Mouse (Mus musculus): ENCODE results near the gene Gdpgp1. TPM values are rescaled to one million over a fixed set of nuclear protein-coding genes. Genes with fewer than 3 reads are reported as not detected.

The Gdpgp1 gene
- polyA plus RNA-seq, 1 experiment: 5.3 TPM

DNA sequence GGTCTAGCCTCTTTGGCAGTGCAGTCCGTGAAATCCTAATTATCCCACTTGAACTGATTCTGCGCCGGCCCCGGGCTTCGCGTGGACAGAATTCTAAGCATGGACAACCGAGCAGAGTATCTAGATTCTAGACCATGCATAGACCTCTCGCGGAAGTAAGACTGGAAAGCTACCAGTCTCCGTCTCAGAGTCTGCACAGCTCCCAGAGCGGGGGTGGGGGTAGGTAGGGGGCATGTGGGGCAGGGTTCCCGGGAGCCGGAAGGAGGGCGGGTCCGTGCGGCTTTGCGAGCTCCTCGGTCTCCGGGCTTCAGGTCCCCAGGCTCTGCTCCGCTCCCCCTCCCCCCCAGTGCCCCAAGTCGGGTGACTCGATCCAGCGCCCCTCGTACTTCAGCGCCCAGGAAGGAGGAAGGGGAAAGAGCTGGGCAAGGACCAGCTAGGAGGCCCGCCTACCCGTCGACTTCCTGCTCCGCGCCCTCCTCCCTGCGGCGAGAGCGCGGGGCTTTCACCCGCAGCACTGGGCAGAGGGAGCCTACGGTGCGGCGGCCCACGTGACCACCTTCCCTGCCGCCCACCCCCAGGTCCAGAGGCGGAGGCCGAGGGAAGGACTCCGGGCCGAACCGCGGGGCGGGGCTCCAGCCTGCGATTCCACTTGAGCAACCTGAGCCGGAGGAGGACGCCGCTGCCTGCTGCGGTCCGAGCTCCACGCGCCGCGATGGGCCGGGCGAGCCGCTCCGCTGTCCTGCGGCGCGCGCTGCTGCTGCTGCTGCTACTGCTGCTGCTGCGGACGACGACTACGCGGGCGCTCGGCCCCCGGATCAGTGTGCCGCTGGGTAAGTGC lies 34.5 kb upstream of the Gdpgp1 start:
- peak; percentile 74 for DNase-seq
- TF ChIP-seq CTCF (IDR thresholded peaks at IDR 0.05; ENCODE audit: borderline replicate concordance, control insufficient read depth, extremely low read depth, insufficient read depth, low read length, poor library complexity) (no peak), POLR2A (IDR thresholded peaks at IDR 0.05; ENCODE audit: control insufficient read depth, extremely low read depth, insufficient read depth, low read length, poor library complexity) (peak; percentile 66; the same call in 1 of the 2 replicates)
- Histone ChIP-seq H3K27ac (ENCODE audit: control insufficient read depth, insufficient read depth, low read length) (peak overlapping the region; percentile 67), H3K27me3 (ENCODE audit: control insufficient read depth, insufficient read depth, low read length) (no peaks in the 10 kb centered on the region), H3K4me1 (replicated peaks; ENCODE audit: control insufficient read depth, insufficient read depth, low read length) (peaks cover 57% of the 10 kb centered on the region), H3K4me3 (ENCODE audit: control insufficient read depth, insufficient read depth, low read length) (peak overlapping the region; percentile 97), H3K36me3 (ENCODE audit: control insufficient read depth, insufficient read depth, low read length) (no peaks in the 10 kb centered on the region)
- under 1% methylated on average over 74 of the region's 74 CpGs for WGBS

DNA sequence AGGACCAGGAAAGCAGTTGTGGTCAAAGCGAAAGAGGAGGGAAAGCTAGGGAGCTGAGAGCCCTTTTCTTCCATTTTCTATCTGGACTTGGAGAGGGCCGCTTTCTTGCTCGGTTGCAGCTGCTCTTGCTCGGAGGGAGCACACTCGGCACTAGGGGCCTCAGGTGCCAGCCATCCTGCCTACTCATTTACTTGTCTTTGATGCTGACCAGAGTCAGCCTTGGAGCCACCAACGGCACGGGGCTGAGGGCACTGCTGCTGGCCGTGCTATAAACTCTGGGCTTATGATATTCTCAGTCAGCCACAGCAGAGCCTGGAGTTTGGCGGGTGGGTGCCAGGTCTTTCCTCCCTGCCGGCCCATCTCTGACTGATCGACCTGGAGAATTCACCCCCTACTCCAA lies 33.8 kb upstream of the Gdpgp1 start:
- DNase-seq: no peak
- under 1% methylated on average over 11 of the region's 11 CpGs for WGBS
- peaks cover 58% of the 10 kb centered on the region for H3K4me1 ChIP-seq (replicated peaks; ENCODE audit: control insufficient read depth, insufficient read depth, low read length)
- H3K27ac ChIP-seq (ENCODE audit: control insufficient read depth, insufficient read depth, low read length): no peak overlapping the region; the same call in none of the 2 replicates
- TF ChIP-seq CTCF (IDR thresholded peaks at IDR 0.05; ENCODE audit: borderline replicate concordance, control insufficient read depth, extremely low read depth, insufficient read depth, low read length, poor library complexity) (no peak), POLR2A (IDR thresholded peaks at IDR 0.05; ENCODE audit: control insufficient read depth, extremely low read depth, insufficient read depth, low read length, poor library complexity) (no peak)
- no peaks in the 10 kb centered on the region for H3K27me3 ChIP-seq (ENCODE audit: control insufficient read depth, insufficient read depth, low read length)
- H3K36me3 ChIP-seq (ENCODE audit: control insufficient read depth, insufficient read depth, low read length): no peaks in the 10 kb centered on the region
- peak overlapping the region; percentile 97 for H3K4me3 ChIP-seq (ENCODE audit: control insufficient read depth, insufficient read depth, low read length)

DNA sequence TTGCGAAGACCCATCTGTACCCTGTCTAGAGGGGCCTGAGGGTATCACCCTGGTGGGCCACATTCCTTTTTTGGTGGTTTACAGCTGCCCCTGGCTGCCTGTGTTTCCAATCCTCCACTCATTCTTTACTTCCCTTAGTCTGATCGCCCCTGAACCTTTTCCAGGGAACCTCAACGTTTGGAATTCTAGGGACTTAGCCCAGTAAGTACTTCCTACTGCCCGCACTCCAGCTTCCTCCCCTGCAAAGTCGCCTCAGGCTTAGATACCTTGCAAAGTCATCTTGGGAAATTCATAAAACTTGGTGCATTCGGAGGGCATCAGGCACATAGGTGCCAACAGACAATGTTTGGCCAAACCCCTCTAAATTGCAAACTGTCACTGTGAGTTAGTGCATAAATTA lies 33.4 kb upstream of the Gdpgp1 start:
- Histone ChIP-seq H3K4me1 (replicated peaks; ENCODE audit: control insufficient read depth, insufficient read depth, low read length) (peaks cover 57% of the 10 kb centered on the region), H3K27me3 (ENCODE audit: control insufficient read depth, insufficient read depth, low read length) (no peaks in the 10 kb centered on the region), H3K4me3 (ENCODE audit: control insufficient read depth, insufficient read depth, low read length) (peak overlapping the region; percentile 97), H3K27ac (ENCODE audit: control insufficient read depth, insufficient read depth, low read length) (no peak overlapping the region; the same call in 1 of the 2 replicates), H3K36me3 (ENCODE audit: control insufficient read depth, insufficient read depth, low read length) (no peaks in the 10 kb centered on the region)
- TF ChIP-seq POLR2A (IDR thresholded peaks at IDR 0.05; ENCODE audit: control insufficient read depth, extremely low read depth, insufficient read depth, low read length, poor library complexity): no peak
- no peak for TF ChIP-seq CTCF (IDR thresholded peaks at IDR 0.05; ENCODE audit: borderline replicate concordance, control insufficient read depth, extremely low read depth, insufficient read depth, low read length, poor library complexity)
- 19% methylated on average over 6 of the region's 6 CpGs for WGBS
- DNase-seq: no peak

DNA sequence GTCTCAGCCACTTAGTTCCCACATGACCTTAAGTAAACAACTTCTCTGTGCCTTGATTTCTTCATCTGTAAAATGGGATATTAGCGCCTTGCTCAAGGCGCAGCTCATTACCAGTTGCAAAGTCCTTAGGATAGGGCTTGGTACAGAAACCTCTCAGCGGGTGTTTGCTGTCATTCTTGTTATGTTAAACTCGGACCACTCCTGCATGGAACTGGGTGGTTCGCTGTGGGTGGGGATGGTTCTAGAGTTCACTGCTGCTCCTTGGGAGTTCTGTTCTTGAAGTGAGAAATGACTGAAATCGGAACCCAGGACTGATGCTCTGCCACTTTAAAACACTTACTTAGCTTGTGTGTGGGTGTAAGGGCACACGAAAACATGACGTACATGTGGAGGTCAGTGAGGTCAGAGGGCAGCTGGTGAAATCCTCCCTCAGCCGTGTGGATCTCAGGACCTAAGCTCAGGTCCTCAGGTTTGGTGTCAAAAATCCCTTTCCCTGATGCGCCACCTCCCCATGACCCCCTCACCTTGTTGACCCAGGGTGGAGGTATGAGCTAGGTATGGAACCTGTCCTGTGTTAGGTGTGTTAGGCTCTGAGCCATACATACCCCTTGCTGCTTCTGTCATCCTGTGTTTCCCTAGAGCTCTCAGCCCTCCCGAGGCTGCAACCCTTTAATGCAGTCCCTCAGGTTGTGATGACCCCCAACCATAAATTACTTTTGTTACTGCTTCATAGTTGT lies 32.6 kb upstream of the Gdpgp1 start:
- H3K4me3 ChIP-seq (ENCODE audit: control insufficient read depth, insufficient read depth, low read length): no peak overlapping the region
- no peak overlapping the region for H3K27ac ChIP-seq (ENCODE audit: control insufficient read depth, insufficient read depth, low read length)
- H3K27me3 ChIP-seq (ENCODE audit: control insufficient read depth, insufficient read depth, low read length): no peaks in the 10 kb centered on the region
- no peaks in the 10 kb centered on the region for H3K36me3 ChIP-seq (ENCODE audit: control insufficient read depth, insufficient read depth, low read length)
- no peak for DNase-seq
- TF ChIP-seq POLR2A (IDR thresholded peaks at IDR 0.05; ENCODE audit: control insufficient read depth, extremely low read depth, insufficient read depth, low read length, poor library complexity) (no peak), CTCF (IDR thresholded peaks at IDR 0.05; ENCODE audit: borderline replicate concordance, control insufficient read depth, extremely low read depth, insufficient read depth, low read length, poor library complexity) (no peak)
- H3K4me1 ChIP-seq (replicated peaks; ENCODE audit: control insufficient read depth, insufficient read depth, low read length): peaks cover 58% of the 10 kb centered on the region
- WGBS: 89% methylated on average over 11 of the region's 11 CpGs

DNA sequence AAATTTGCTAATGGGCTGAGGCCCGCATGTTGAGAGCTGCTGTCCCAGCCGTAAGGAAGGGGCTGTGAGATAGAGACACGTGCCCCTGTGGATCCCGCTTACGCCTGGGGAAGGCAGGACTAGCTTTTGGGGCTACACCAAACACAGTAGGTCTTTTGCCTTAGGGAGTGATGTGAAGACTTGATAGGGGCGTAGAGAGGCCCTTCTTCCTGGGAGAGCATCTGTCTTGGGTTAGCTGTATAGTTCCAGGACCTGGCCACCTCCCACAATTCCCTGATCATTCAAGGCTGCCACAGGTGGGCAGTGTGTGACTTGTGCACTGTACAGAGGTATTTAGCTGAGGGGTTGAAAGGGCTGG lies 32.1 kb upstream of the Gdpgp1 start:
- TF ChIP-seq CTCF (IDR thresholded peaks at IDR 0.05; ENCODE audit: borderline replicate concordance, control insufficient read depth, extremely low read depth, insufficient read depth, low read length, poor library complexity) (no peak), POLR2A (IDR thresholded peaks at IDR 0.05; ENCODE audit: control insufficient read depth, extremely low read depth, insufficient read depth, low read length, poor library complexity) (no peak)
- Histone ChIP-seq H3K36me3 (ENCODE audit: control insufficient read depth, insufficient read depth, low read length) (no peaks in the 10 kb centered on the region), H3K27me3 (ENCODE audit: control insufficient read depth, insufficient read depth, low read length) (no peaks in the 10 kb centered on the region), H3K4me1 (replicated peaks; ENCODE audit: control insufficient read depth, insufficient read depth, low read length) (peaks cover 62% of the 10 kb centered on the region), H3K4me3 (ENCODE audit: control insufficient read depth, insufficient read depth, low read length) (no peak overlapping the region), H3K27ac (ENCODE audit: control insufficient read depth, insufficient read depth, low read length) (no peak overlapping the region)
- DNase-seq: no peak
- WGBS: 96% methylated on average over 6 of the region's 6 CpGs

DNA sequence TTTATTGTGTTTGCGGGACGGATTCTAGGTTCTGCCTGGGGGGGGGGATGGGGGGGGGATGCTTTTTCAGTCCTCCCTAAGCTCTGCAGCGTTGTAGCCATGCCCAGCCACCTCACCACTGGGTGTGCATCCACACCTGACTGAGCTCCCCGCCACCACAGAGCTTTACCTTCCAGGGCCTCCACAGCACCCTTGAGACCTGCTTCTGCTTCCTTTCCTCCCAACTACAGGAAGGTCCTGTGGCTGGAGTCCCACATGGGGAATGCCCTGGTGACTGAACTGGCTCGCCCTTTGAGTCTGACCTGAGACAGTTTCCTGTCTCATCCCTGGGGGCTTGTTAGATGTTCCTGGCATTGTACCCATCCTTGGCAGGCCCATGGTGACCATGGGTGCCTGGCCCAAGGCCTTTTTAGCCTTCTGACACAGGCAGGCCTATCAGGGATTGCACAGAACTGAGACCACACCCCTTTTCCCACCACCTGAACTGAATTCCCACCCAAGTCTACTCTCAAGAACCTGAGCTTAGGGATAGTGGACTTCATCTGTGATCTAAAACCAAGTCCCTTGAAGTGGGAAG lies 31.6 kb upstream of the Gdpgp1 start:
- Histone ChIP-seq H3K27me3 (ENCODE audit: control insufficient read depth, insufficient read depth, low read length) (no peaks in the 10 kb centered on the region), H3K27ac (ENCODE audit: control insufficient read depth, insufficient read depth, low read length) (no peak overlapping the region), H3K36me3 (ENCODE audit: control insufficient read depth, insufficient read depth, low read length) (no peaks in the 10 kb centered on the region)

More for the DNA sequence above, 31.6 kb upstream of the Gdpgp1 start:
- H3K4me1 ChIP-seq (replicated peaks; ENCODE audit: control insufficient read depth, insufficient read depth, low read length): peaks cover 67% of the 10 kb centered on the region
- H3K4me3 ChIP-seq (ENCODE audit: control insufficient read depth, insufficient read depth, low read length): no peak overlapping the region
- no peak for TF ChIP-seq CTCF (IDR thresholded peaks at IDR 0.05; ENCODE audit: borderline replicate concordance, control insufficient read depth, extremely low read depth, insufficient read depth, low read length, poor library complexity)
- TF ChIP-seq POLR2A (IDR thresholded peaks at IDR 0.05; ENCODE audit: control insufficient read depth, extremely low read depth, insufficient read depth, low read length, poor library complexity): no peak
- WGBS: 84% methylated on average over 5 of the region's 5 CpGs
- DNase-seq: no peak
